Mouse (Mus musculus) stomach, postnatal 0 days (tissue): ENCODE measurements around the gene Col25a1.

Experiments
- CTCF ChIP-seq: IDR thresholded peaks from 2 replicates; pipeline ENCODE4 v1.5.1; 2016; ENCODE audit warnings: antibody characterized with exemption, low read depth, mild to moderate bottlenecking, moderate library complexity
- EP300 ChIP-seq: optimal IDR thresholded peaks from 2 replicates; pipeline ENCODE3; 2016; ENCODE audit warnings: antibody characterized with exemption

DNA sequence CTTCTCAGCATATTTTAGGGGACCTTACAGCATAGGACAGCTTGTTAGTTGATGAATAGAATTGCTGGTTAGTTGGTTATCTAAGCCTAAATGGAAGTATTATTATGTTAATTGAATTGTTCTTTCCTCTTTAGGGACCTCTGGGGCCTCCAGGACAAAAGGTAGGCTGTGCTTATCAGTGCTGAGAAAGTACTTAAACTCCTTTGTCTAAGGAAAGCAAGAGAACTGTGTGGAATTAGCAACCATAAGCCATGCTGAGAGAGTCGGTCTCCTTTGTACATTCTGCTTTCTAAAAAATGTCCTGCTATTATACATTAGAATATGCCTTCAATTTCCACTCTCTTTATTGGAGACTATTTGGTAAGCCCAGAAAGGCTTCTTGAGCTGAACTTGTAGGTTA lies 362.9 kb downstream of the Col25a1 start:
- TF ChIP-seq CTCF (no peak), EP300 (no peak)
